Mouse (Mus musculus): ENCODE data around the gene Tada3.

Tada3 gene

DNA sequence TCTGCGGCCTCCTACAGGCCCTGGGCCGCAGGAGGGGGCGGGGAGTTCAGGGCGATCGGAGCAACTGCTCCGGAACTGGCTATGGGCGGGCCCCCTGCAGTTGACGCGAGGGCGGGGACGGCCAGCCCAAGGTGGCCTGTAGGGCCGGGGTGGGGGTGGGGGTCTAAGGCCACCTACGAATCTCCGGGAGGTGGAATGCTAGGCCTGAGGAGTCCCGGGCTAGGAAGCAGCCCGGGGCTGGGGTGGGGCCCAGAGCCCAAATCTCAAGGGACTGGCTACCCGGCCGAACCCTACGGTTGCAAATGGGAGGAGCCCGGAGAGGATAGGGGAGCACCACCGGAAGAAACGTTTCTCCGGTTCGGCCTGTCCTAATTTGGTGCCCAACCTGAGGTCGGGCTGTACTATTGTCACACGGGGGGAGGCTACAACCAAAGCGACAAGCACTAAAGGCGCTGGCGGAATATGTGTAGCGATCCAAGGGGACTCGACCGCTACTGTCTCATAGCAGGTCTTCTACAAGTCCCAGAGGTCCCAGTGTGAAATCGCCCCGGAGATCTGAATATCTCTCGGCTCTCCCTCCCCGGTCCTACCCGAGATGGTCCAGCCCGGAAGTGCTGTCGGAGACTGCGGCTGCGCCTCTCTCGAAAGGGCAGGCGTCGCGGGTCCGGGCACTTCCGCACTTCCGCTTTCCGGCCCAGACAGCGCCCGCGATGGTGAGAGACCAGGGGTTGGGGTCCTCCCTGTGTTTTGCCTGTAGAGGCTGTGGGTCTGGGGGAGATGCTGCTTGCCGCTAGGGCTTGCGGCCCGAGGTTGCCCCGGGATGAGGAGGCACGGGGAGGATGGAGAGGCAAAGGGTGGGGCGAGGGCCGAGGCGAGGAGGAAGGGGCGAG lies at the start of gene Tada3, which contains the start of gene Arpc4:
TSS of gene Tada3 (minus strand) at position 388 of the 890 bp plus-strand sequence.
TSS of gene Arpc4 (plus strand) at position 620 of the 890 bp plus-strand sequence.
- DNase-seq, result peak; percentile 92 to 96

DNA sequence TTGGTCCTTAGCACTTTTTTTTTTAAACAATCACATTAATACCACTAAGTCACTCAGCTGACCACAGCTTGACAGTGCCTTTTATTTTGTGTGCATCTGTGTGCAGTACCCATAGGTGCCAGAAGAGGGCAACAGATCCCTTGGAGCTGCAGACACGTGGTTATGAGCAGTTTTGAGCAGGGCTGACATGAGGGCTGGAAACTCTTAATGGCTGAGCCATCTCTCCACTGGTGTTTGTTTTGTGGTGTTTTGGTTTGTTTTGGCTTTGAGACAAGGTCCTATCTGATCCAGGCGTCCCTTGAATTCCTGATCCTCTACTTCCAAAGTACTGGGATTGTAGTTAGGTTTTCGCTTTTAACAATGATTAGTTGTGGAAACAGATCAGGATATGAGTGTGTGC lies 49.7 kb upstream of the Tada3 start:
- peak; percentile 70 to 82 for DNase-seq

DNA sequence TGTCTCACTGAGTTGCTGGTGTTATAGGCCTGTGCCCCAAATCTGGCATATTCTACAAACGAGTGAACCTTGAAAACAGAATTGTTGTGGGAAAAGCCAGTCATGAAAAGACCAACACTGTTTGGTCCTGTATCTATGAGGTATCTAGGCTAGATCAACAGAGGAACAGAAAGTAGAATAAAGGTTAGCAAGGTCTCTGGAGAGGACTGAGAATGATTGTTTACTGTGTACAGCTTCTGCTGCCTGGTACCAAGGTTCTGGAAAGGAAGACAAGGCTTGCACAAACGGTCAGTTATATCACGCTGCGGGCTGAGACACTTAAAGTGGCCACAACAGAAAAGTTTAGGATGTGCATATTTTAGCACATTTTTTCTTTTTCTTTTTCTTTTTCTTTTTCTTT lies 49.0 kb upstream of the Tada3 start:
- no peak for DNase-seq

DNA sequence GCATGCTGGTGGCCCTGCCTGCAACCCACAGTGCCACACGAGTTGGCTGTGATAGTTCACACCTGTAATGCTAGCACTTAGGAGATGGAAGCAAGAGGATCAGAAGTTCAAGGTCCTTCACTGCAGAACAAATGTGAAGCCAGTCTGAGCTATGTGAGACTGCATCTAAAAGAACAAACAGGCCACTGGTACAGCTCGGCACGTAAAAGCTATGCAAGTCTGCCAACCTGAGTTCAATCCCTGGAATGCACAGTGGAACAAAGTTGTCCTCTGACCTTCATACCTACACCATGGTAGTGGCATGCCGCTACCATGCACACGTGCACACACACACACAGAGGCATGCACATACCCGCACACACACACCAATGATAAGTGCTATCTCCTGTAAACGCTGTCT lies 46.5 kb upstream of the Tada3 start:
- peak; percentile 33 to 36 for DNase-seq

DNA sequence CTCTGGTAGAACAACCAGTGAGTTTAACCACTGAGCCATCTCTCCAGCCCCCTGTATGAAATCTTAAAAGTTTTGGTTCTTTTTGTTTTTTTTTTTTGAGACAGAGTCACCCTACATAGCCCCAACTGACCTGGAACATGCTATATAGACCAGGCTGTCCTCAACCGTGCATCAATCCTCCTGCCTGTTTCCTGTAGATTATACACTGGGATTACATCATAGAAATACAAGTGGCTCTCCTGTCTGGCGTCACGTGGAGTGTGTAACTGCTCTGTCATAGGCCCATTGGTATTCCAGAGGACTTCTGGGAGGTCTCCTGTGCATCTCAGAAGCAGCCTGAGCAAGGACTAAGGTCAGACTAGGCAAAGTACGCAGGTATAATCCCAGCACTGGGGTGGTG lies 45.3 kb upstream of the Tada3 start:
- no peak for DNase-seq

DNA sequence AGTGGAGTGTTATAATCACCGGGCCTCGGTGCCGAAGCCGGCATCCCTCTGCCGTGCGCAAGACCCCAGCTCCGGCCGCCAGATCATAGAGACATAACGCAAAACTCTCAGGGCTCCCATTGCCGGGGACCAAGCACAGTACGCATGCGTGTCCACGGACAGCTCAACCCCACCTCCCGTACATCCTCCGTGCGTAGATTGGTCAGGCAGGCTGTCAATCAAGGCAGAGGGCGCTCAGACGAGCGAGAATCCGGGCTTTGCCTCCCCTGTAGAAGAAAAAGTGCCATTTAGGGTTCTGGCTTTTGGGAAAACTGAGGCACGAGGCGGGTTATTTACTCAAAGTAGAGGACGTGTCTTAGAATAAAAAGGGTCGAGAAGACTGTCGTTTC lies 41.5 kb upstream of the Tada3 start, which contains the start of gene Rpusd3:
TSS of gene Rpusd3 (minus strand) at position 142 of the 389 bp plus-strand sequence.
- peak; percentile 100 for DNase-seq

DNA sequence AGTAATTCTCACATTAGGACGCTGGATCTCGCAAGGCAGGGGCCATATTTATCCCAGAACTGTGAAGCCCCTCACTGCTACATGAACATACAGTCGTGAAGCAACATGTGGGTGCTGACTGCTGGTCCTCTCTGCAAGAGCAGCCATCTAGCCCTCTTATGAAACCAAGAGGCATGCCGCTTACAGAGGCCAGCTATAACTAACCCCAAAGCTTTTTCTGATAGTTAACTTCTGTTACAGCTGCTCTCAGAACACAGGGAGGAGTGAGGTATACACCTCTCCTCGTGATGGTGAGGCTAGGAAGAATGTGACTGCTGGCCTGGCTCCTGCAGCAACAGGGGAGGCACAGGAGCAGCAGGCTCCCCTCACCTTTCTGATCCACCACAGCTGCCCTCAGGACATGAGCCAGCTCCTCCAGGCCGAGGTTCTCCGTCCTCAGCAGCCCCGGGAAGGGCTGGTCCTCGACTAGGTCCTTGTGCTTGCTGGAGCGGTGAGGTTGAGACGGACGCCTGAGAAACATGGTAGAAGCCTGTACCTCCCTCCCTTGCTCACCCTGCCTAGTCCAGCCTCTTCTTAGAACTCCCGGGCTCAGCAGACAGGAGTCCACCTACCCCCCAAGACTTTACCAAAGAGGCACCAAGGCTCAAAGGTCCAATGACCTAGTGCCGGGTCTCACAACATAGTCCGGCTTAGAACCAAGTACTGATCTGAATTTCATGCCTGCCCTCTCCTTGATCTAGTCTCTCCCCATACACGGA lies 40.9 kb upstream of the Tada3 start:
- DNase-seq, result peak in 1 of 2 experiments; percentile 63

DNA sequence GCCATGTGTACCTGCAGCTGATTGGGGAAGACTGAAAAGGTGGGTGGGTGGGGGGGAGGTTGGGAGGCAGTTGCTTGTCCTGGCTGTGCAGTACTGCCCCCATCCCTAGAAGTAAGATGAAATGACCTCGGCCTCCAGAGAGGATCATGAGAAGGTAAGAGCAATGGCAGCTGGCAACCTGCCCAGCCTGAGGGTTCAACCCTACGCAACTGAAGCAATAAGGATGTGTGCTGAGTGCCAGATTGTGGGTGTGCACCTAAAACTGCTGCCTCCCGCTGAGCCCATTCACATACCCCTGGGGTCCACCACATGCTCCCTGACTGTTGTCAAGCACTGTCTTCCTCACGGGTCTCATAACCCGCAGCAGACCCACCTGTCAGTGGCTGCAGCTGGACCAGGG lies 38.7 kb upstream of the Tada3 start:
- DNase-seq, result peak; percentile 30 to 38

DNA sequence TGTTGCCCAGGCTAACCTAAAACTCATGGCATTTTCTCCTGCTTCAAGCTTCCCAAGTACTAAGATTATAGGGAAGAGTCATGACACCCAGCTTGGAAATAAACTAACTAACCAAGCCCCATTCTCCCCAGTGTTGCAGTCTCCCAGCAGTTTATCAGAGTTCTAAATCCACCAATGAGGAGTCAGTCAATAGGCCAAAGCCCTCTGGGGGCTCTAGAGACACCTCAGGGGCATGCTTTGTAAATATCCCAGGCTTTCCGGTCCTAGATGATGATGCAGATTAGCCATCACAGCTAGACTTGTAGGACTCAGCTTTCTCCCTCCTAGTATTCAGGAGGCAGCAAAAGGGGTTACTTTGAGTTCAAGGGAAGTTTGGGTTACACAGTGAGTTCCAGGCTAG lies 32.3 kb upstream of the Tada3 start:
- DNase-seq, result no peak

DNA sequence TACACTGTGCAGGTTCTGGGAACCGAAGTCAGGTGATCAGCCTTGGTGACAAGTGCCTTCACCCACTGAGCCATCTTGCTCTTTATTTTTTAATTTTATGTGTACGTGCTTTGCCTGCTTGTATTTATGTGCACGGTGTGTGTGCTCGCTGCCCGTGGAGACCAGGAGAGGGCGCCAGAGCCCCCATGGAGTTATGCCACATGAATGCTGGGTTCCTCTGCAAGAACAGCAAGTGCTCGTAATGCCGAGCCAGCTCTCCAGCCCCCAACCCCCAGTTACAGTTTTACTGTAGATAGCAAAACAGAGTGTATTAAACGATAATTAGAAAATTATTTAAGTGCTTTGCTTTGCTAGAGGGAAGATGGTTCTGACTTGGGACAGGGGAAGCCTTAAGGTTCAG lies 29.0 kb upstream of the Tada3 start:
- DNase-seq, result peak in 1 of 2 experiments; percentile 49

DNA sequence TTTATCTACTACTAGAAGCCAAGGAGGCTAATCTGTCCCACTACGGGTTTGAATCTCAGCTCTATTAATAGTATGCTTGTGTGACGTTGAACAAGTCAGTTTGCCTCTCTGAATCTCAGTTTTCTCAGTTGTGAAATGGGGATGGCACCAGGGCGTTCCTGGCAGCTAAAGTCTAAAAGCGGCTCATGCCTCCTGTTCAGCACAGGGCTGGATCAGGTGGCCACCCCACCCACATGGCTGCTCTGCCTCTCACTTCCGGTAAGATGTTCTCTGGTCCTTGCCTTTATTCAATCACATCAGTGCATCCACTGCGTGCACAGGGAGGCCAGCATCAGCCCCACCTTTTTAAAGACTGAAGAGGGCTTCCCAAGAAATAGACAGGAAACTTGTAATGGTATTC lies 27.8 kb upstream of the Tada3 start:
- DNase-seq, result no peak

DNA sequence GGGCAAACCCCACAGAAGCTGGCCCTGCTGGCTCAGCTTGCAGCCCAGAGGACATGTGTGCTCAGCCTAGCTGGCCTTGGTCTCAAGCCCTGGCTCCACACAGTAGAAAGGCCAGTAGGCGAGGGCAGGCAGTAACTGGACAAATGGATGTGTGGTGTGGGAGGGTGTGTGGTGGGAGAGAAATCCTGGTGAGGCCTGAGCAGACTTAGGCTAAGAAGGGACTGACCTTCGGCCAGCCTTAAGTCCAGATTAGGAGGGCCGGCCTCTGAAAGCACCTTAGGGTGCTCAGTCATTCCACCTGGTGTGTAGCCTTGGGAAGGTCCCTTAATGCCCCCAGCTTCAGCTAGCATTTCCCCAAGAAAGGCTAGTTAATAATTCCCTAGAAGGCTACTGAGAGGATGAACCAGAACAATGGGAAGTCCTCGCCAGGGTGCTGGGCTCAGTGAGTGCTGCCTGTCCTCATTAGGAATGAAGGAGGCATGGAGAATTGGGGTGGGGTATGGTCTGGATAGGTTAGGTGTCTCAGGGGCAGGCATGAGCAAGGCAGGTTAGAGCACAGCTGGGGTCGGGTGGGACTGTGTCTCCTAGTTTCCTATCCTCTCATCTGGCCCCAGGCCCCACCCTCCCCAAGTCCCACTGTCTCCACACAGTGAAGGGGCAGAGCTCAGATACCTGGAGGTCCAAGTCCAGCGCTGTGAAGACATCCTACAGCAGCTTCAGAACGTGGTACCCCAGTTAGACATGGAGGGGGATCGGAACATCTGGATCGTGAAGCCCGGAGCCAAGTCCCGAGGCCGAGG lies 27.2 kb upstream of the Tada3 start:
- DNase-seq, result peak; percentile 28 to 34

DNA sequence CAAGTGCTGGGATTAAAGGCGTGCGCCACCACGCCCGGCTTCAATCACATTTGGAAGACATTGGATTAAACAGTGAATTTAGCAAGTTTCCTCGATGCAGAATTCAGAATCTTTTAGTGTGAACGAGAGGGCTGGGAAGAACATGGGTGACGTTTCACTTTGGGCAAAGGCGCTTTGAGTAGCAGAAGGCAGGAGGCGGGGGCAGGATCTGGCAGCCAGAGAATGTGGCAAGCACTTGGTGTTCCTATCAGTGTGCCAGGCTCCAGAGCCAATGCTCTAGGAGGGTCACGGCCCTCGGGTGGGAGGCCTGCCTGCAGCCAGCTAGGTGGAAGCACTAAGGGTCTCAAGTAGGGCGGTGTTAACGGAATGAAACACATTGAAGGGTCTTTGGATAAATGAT lies 24.4 kb upstream of the Tada3 start:
- DNase-seq, result peak; percentile 70

DNA sequence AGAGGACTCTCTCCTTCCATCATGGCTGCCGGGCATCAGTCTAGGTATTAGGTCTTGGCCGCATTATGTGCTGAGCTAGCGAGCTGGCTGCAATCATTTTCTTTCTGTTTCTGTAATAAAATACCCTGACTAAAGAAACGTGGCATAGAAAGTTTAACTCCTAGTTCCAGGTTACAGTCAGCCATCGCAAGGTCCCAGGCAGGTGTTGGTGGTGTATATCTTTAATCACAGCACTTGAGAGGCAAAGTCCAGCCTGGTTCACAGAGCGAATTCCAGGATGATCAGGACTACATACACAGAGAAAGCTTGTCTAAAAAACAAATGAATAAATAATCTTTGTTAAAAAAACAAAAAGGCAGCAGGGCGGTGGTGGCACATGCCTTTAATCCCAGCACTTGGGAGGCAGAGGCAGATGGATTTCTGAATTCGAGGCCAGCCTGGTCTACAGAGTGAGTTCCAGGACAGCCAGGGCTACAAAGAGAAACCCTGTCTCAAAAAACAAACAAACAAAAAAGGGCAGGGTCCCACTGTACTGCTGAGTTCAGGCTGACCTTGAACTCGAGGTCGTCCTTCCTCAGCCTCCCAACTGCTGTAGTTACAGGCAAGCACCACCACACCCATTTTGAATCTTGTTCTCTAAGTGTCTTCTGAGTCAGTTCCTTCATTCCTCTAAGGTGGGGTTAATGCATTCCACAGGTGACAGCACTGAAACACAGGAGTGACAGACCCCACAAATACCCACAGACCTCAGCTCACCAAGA lies 18.8 kb upstream of the Tada3 start:
- no peak for DNase-seq

DNA sequence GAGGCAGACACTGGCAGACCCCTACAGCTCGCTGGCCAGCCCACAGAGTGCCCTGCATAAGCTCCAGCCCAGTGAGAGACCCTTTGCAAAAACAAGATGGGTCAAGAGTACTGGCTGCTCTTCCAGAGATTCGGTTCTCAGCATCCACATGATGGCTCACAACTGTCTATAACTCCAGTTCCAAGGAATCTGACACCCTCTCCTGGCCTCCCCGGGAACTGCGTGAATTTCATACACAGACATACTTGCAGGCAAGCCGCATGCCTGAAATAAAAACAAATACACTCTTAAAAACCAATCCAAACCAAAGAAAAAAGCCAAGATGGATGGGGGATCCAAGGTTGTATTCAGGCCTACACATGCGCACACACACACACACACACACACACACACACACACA lies 17.8 kb upstream of the Tada3 start:
- no peak for DNase-seq

DNA sequence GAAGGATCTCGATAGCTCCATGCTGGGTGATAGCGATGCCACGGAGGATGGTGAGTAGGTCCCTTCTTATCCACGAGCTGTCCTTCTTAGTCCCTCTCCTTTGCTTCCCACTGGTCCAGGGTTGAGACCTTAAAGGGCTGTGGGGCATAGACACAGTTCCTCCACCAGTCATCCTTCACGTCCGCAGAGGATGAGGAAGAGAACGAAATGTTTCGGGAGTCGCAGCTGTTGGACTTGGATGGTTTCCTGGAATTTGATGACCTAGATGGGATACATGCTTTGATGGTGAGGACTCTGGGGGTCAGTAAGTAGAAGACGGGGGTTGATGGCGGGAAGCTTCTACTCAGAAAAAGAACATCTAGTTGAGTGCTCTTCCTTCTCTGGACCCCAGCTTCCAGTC lies 17.1 kb upstream of the Tada3 start:
- no peak for DNase-seq

DNA sequence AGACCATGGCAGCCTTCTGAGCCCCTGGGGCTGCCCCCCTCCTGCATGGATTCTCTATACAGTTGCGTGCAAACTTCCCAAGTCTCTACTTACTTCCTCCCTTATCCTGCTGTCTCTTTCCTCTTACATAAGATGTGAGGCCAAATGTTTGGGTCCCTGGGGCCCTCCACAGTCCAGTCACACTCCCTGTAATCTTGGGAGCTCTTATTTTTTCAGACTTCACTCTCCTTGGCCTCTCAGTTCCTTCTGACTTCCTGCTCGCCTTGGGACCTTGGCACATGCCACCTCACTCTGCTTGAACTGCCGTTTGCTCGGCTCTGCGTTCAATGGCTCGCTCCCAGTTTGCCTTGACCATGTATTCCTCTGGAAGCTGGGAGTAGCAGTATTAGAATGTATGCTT lies 16.3 kb upstream of the Tada3 start:
- no peak for DNase-seq

DNA sequence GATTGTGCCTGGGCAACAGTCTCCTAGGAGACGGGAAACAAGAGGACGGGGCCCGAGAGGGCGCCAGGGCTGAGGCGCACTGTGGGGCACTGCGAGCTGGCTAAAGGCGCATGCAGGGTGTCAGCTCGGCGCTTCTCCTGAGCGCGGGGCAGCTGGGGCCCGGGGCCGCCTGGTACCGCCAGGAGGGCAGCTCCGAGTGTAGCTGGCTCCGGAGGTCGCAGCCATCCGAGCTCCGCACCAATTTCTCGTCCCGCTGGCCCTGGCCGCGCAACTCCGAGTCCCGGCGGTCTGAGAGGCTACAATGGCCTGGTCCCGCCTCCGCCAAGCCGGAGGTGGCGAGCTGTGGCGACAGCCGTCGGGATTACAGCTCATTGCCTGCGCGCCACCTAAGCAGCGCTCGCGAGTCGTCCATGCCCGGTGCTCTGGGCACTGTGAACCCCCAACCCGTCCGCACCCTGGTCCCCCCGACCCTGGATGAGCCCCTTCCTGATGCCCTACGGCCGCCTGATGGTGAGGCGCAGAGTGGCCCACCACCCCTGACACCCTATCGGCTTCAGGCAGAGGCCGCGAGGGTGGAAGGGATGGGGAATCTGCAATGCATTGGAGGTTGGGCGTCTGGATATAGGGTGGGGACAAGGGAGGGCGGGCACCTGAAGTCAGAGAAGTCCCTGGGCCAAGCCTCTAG lies 14.8 kb upstream of the Tada3 start:
- peak; percentile 71 to 73 for DNase-seq

DNA sequence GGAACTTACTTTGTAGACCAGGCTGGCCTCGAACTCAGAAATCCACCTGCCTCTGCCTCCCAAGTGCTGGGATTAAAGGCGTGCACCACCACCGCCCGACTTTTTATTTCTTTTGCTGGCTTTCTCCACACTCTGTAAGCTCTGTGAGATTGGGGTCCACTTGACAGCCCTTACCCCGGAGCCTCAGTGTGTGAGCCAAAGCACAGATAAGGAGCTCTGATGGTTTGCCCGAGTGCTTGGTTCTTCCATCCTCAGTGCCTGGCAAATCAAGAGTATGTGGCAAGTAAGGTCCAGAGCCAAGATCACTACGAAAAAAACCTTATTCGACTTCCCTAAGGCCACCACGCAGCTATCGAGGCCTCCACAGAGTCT lies 14.3 kb upstream of the Tada3 start:
- DNase-seq, result no peak

DNA sequence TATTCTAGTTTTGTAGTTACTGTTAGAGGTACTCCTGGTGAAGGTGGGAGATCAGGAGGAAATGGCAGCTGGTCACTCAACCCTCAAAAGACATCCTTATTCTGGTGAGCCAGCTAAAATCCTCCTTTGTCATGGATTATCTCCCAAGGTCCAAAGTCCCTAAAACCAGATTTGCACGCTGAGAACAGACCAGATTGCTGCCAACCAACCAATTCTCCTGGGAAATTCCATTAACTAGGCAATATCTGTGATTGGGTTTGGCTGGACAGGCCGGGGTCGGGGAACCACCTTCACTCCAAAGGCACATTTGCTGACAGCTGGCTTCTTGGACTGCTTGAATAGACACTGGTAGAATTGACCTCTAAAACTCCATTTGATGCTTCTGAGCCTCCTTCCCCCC lies 13.0 kb upstream of the Tada3 start:
- DNase-seq, result no peak

DNA sequence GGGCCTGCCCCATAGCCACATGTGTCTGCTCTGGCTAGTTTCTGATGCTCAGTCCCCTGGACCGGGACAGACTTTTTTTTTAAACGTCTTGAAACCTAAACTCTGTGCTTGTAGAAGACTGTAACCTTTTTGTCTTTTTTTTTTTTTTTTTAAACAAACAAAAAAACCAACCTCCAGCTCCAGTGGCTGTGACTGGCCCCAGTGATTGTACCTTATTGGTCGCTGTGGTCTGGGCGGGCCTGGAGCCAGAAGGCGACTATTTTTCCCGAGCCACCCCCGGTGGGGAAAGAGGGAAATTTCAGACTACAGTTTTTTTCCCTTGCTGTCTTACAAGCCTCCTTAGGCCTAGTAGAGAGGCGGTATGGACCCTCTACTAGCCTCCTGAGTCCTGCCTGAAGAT lies 11.3 kb upstream of the Tada3 start, which contains the start of gene Ttll3:
TSS of gene Ttll3 (plus strand) at position 301 of the 400 bp plus-strand sequence.
- DNase-seq, result no peak

DNA sequence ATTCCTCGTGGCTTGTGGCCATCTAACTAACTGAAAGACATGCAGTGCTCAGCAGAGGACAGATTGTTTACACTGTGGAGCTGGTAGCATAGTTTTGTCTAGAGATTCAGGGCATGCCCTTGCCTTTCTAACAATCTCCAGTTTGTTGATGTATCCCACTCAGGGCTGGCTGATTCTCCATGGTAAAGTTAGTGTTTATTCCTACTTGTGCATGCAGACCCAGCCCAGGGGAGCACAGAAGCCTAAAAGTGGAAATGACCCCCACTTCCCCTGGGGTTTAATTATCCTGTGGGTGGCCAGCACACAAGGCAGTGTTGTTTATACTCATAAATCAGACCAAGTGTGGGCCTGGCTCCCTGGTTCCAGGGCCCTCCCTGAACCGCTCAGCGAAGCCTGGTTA lies 8.3 kb upstream of the Tada3 start:
- DNase-seq, result no peak
